Mouse (Mus musculus): ENCODE measurements around the gene Plxnb2. TPM values are rescaled to one million over a fixed set of nuclear protein-coding genes. Genes with fewer than 3 reads are reported as not detected.

Plxnb2 gene
- polyA plus RNA-seq, 1 experiment, result 30.9 TPM

DNA sequence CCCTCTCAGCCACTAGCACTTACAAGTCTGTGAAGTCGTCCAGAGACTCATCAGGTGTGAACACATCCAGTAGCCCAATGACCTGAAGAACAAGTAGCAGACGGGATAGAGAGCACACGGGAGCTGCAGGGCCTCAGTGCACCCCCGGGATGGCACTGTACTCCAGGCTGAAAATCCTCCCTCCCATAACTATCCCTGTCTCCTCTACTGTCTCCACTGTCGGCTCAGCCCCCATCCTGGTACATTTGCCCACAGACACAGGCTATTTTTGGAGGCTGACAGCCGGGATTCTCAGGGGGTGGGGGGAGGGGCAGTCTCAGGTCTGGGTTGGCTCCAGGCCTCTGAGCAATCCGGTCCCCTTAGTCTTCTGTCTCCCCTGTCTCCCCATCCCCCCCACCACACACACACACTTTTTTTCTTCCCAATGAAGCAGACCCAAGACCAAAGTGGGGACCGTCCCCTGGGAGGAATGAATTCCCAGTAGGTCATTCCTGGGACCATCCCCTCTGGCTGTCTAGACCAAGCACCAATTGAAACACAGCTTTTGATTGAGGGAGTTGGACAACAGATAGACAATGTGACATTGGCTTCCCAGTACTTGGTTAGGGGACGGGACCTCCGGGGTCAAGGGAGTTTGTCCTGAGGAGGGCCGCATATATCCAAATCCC, 43.1 kb downstream of the Plxnb2 start:
- TF ChIP-seq CTCF (IDR thresholded peaks at IDR 0.05; ENCODE audit: control insufficient read depth, insufficient read depth, low read length) (no peak), POLR2A (IDR thresholded peaks at IDR 0.05; ENCODE audit: borderline replicate concordance, control insufficient read depth, low read depth, low read length) (no peak)
- WGBS, result 78% methylated on average over 11 of the region's 11 CpGs
- H3K27ac ChIP-seq (ENCODE audit: control insufficient read depth, insufficient read depth, low read depth, low read length, poor library complexity), result no peak overlapping the region

DNA sequence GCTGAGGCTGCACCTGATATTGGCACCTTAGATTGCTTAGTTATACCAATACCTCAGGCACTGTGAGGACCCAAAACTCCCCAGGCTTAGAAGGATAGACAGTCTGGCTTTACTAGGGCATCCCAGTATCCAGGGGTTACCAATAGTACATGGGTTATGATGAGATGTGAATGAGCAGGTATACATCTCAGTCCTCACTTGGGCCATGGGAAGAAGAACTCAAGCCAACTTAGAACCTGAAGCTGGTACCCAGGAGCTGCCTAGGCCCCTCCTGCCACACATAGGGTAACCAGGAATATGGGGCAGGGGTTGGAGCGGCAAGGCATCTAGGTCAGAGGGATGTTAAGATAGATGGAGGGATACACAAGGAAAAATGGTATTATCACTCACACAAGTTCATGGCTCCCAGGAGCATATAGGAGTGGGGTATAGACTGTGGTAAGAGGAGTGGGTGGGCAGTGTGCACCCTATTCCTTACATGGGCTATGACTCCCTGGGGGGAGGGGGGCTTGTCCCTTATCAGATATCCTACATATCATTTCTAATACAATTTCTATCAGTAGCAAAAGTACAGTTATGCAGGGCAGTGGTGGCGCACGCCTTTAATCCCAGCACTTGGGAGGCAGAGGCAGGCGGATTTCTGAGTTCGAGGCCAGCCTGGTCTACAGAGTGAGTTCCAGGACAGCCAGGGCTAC, 44.0 kb downstream of the Plxnb2 start:
- WGBS, result 87% methylated on average over 5 of the region's 5 CpGs
- H3K27ac ChIP-seq (ENCODE audit: control insufficient read depth, insufficient read depth, low read depth, low read length, poor library complexity), result no peak overlapping the region
- TF ChIP-seq CTCF (IDR thresholded peaks at IDR 0.05; ENCODE audit: control insufficient read depth, insufficient read depth, low read length) (no peak), POLR2A (IDR thresholded peaks at IDR 0.05; ENCODE audit: borderline replicate concordance, control insufficient read depth, low read depth, low read length) (no peak)

More for the DNA sequence above, 43.1 kb downstream of the Plxnb2 start:
- Histone ChIP-seq H3K4me3 (replicated peaks; ENCODE audit: control insufficient read depth, low read depth, low read length) (no peak overlapping the region), H3K4me1 (ENCODE audit: control insufficient read depth, insufficient read depth, low read length) (no peaks in the 10 kb centered on the region; the same call in 1 of the 2 replicates)

DNA sequence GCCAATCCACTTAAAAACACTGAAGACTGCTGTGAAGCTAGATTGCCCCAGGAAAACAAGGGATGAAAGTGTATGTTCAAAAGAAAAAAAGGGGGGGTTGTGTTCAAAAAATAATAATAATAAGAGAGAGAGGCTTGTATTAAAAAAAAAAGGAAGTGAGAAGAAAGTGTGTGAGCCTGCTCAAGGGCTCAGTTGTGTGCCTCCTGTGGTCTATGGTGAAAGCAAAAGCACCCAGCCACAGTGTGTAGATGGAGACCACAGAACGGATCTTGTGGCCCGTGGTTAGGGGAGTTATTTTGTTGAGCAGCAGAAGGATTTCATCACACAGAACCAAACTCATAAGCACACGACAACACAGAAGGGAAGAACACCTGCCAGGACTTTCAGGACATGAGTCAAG, 49.3 kb downstream of the Plxnb2 start:
- no peak overlapping the region for H3K4me3 ChIP-seq (replicated peaks; ENCODE audit: control insufficient read depth, low read depth, low read length)
- H3K27ac ChIP-seq (ENCODE audit: control insufficient read depth, insufficient read depth, low read depth, low read length, poor library complexity), result peak overlapping the region; percentile 34
- peaks cover 23% of the 10 kb centered on the region for H3K4me1 ChIP-seq (ENCODE audit: control insufficient read depth, insufficient read depth, low read length)
- 0% methylated on average over 3 of the region's 3 CpGs for WGBS
- TF ChIP-seq POLR2A (IDR thresholded peaks at IDR 0.05; ENCODE audit: borderline replicate concordance, control insufficient read depth, low read depth, low read length), result no peak
- no peak for TF ChIP-seq CTCF (IDR thresholded peaks at IDR 0.05; ENCODE audit: control insufficient read depth, insufficient read depth, low read length)

More for the DNA sequence above, 44.0 kb downstream of the Plxnb2 start:
- Histone ChIP-seq H3K4me3 (replicated peaks; ENCODE audit: control insufficient read depth, low read depth, low read length) (no peak overlapping the region), H3K4me1 (ENCODE audit: control insufficient read depth, insufficient read depth, low read length) (peaks cover 5% of the 10 kb centered on the region)

DNA sequence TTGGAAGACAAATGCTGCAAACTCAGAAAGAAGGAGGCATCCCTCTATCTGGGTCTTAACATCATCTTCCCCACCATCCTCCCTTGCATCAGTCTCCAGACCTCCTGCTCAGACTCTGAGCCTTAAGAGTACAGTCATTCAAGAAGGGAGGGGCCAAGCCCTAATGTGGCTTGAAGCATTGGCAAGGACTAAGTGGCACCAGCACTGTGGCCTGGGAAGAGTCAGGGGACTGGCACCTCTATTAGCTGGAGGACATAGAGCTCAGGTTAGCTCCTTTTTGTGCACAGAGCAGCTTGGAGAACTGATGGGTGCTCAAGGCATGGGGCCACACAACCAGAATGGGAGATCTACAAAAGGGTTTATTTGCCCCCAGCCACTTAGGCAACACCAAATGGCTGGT, 50.3 kb downstream of the Plxnb2 start:
- no peak overlapping the region for H3K4me3 ChIP-seq (replicated peaks; ENCODE audit: control insufficient read depth, low read depth, low read length)
- TF ChIP-seq CTCF (IDR thresholded peaks at IDR 0.05; ENCODE audit: control insufficient read depth, insufficient read depth, low read length) (no peak), POLR2A (IDR thresholded peaks at IDR 0.05; ENCODE audit: borderline replicate concordance, control insufficient read depth, low read depth, low read length) (no peak)
- peaks cover 23% of the 10 kb centered on the region for H3K4me1 ChIP-seq (ENCODE audit: control insufficient read depth, insufficient read depth, low read length)
- H3K27ac ChIP-seq (ENCODE audit: control insufficient read depth, insufficient read depth, low read depth, low read length, poor library complexity), result no peak overlapping the region

DNA sequence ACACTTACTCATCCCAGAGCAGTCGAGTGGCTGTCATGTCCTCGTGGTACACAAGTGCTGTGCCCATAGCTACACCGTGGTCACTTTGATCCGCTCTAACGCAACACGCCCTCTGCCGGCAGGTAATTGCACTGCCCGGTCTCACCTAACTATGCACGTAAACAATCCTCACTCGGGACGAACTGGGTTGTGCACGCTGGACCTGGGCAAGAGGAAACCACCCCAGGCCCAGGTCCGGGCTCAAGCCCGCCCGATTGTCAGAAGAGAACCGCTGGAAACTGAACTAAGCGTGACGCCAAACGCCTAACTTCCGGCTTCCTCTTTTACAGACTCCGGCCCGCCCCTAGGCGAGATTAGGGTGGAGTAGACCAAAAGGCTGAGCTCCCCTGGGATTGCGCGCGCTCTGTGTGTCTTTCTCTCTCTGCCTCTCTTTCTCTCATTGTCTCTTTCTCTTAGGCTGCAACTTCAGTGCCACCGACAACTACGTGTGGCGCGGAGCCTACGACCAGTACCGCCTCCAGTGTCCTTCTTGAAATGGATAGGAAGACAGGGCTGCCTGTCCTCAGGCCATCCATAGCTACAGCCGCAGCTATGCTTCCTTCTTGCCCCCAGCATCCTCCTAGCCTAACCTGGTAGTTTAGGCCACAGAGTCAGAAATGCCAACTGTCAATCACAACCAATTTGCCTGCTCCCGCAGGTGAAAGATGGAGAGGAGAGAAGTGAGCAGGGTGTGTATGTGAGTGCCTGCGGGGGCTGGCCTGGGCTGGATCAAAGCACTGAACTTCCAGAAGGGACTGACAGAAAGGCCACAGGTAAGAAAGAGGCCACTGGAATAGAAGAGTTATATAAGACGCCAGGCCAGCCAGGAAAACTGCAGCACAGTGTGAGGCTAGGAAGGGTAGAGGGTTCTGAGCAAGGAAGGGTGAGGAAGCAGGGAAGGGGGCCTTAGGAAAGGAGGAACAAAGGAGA, 51.9 kb downstream of the Plxnb2 start, which contains the start of gene Hdac10:
Gene Hdac10, minus strand, starts transcription at position 319 of the 969 bp plus-strand sequence.
- Histone ChIP-seq H3K4me1 (ENCODE audit: control insufficient read depth, insufficient read depth, low read length) (peaks cover 23% of the 10 kb centered on the region), H3K27ac (ENCODE audit: control insufficient read depth, insufficient read depth, low read depth, low read length, poor library complexity) (peak within 1 kb of the TSS; percentile 93), H3K4me3 (replicated peaks; ENCODE audit: control insufficient read depth, low read depth, low read length) (peak within 1 kb of the TSS; percentile 93)
- 3% methylated on average over 36 of the region's 36 CpGs for WGBS
- TF ChIP-seq POLR2A (IDR thresholded peaks at IDR 0.05; ENCODE audit: borderline replicate concordance, control insufficient read depth, low read depth, low read length), result peak; percentile 48; the same call in 1 of the 2 replicates
- TF ChIP-seq CTCF (IDR thresholded peaks at IDR 0.05; ENCODE audit: control insufficient read depth, insufficient read depth, low read length), result peak; percentile 96

DNA sequence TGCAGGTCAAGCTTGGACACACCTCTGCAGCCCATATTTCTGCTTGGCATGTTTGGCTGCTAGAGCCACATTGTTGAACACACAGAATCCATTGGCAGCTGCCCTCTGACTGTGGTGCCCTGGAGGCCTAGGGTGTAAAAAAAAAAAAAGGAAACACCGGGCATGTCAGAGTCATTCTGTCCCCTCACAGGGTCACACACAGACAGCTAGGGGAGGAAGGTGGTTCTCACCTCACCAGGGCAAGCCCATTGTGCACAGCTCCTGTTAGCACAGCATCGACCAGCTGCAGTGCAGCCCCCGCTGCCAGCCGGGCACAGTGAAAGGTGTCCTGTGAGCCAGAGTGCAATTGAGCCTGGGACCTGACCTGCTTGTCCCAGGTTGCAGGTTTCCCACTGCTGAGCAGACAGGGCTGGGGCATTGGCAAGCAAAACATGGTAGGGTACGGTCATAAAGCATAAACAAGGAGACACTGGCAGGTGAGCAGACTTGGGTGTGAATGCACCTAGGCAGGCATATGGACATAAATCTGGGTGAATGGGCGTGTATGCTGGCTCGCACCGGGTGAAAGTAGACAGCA, 53.1 kb downstream of the Plxnb2 start:
- no peak for TF ChIP-seq CTCF (IDR thresholded peaks at IDR 0.05; ENCODE audit: control insufficient read depth, insufficient read depth, low read length)
- TF ChIP-seq POLR2A (IDR thresholded peaks at IDR 0.05; ENCODE audit: borderline replicate concordance, control insufficient read depth, low read depth, low read length), result no peak

DNA sequence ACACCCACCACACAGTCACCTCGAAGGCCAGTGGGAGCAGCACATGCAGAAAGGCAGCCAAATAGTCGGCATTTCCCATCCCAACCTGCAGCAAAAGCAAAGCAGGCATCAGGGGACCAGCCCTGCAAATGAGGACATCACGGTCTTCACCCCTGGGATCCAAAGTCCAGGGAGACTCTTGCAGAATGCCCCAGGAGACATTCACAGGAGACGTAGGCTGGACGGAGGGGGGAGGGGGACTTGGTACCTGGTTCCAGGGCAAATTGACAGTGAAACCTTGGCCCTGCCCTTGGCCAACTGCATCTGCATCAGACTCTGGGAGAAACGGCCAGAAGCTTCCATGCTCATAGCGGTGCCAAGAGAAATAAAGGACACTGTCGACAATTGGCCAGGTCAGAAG, 54.0 kb downstream of the Plxnb2 start:
- 82% methylated on average over 8 of the region's 8 CpGs for WGBS
- no peak for TF ChIP-seq CTCF (IDR thresholded peaks at IDR 0.05; ENCODE audit: control insufficient read depth, insufficient read depth, low read length)
- no peak for TF ChIP-seq POLR2A (IDR thresholded peaks at IDR 0.05; ENCODE audit: borderline replicate concordance, control insufficient read depth, low read depth, low read length)
- H3K4me3 ChIP-seq (replicated peaks; ENCODE audit: control insufficient read depth, low read depth, low read length), result no peak overlapping the region
- no peak overlapping the region for H3K27ac ChIP-seq (ENCODE audit: control insufficient read depth, insufficient read depth, low read depth, low read length, poor library complexity)
- peaks cover 20% of the 10 kb centered on the region for H3K4me1 ChIP-seq (ENCODE audit: control insufficient read depth, insufficient read depth, low read length)

More for the DNA sequence above, 53.1 kb downstream of the Plxnb2 start:
- Histone ChIP-seq H3K4me3 (replicated peaks; ENCODE audit: control insufficient read depth, low read depth, low read length) (no peak overlapping the region), H3K27ac (ENCODE audit: control insufficient read depth, insufficient read depth, low read depth, low read length, poor library complexity) (no peak overlapping the region), H3K4me1 (ENCODE audit: control insufficient read depth, insufficient read depth, low read length) (peaks cover 23% of the 10 kb centered on the region)
- WGBS, result 61% methylated on average over 8 of the region's 8 CpGs
